Mouse (Mus musculus) heart, embryonic 12.5 days (tissue): ENCODE data around the gene Pax3. TPM values are rescaled to one million over a fixed set of nuclear protein-coding genes. Genes with fewer than 3 reads are reported as not detected.

ENCODE experiments used
- ATAC-seq: fragments of 200-750 bp; cut with Nextera tagmentation; 2 replicates; pipeline ENCODE4 v1.8.0; 2017; ENCODE audit warnings: moderate TSS enrichment, moderate library complexity; ENCODE audit not compliant: insufficient number of reproducible peaks, low FRiP score
- H3K27ac ChIP-seq: fragments of 300-500 bp; sonication (generic); 2 replicates; pipeline ENCODE4 v1.5.1; 2016; ENCODE audit warnings: mild to moderate bottlenecking, moderate library complexity; ENCODE audit not compliant: poor library complexity, severe bottlenecking
- H3K27me3 ChIP-seq: fragments of 300-500 bp; sonication (generic); replicated peaks from 2 replicates; pipeline ENCODE4 v1.6.1; 2016; ENCODE audit warnings: mild to moderate bottlenecking, moderate library complexity
- H3K36me3 ChIP-seq: fragments of 300-500 bp; sonication (generic); 2 replicates; pipeline ENCODE4 v1.6.1; 2016; ENCODE audit warnings: mild to moderate bottlenecking, moderate library complexity
- H3K4me1 ChIP-seq: fragments of 300-500 bp; sonication (generic); replicated peaks from 2 replicates; pipeline ENCODE4 v1.6.1; 2016; ENCODE audit warnings: mild to moderate bottlenecking
- H3K4me2 ChIP-seq: fragments of 300-500 bp; sonication (generic); 2 replicates; pipeline ENCODE4 v1.6.1; 2016; ENCODE audit warnings: mild to moderate bottlenecking, moderate library complexity
- H3K4me3 ChIP-seq: fragments of 300-500 bp; sonication (generic); 2 replicates; pipeline ENCODE4 v1.5.1; 2016; ENCODE audit warnings: mild to moderate bottlenecking
- H3K9ac ChIP-seq: fragments of 300-500 bp; sonication (generic); 2 replicates; pipeline ENCODE4 v1.6.1; 2016; ENCODE audit warnings: mild to moderate bottlenecking, moderate library complexity
- H3K9me3 ChIP-seq: fragments of 300-500 bp; sonication (generic); replicated peaks from 2 replicates; pipeline ENCODE4 v1.6.1; 2016; ENCODE audit warnings: mild to moderate bottlenecking, moderate library complexity
- WGBS: fragments of 180-500 bp; shearing (Covaris S2); methylation state at CpG from one replicate; pipeline ENCODE4 v1.1.7; 2016; 5-methylcytosine and 5-hydroxymethylcytosine counted together
- polyA plus RNA-seq: library from polyadenylated mRNA; unstranded; fragments of >200 nt; fragmentation: Nextera tagmentation; extraction: Ambion mirVana; gene quantifications from 2 replicates; pipeline ENCODE4 v1.2.1, GENCODE M21; 2016

Gene Pax3
- polyA plus RNA-seq, 1 experiment from 2014 or later: 0.10 TPM

- Histone ChIP-seq H3K9me3 (no peaks in the 10 kb centered on the region), H3K36me3 (no peaks in the 10 kb centered on the region), H3K27me3 (peaks cover 87% of the 10 kb centered on the region), H3K4me1 (peaks cover 13% of the 10 kb centered on the region), H3K9ac (no peak overlapping the region), H3K27ac (no peak overlapping the region), H3K4me2 (peak overlapping the region; percentile 64), H3K4me3 (peak overlapping the region; percentile 42)
- no peak for ATAC-seq
- 2% methylated on average over 21 of the region's 21 CpGs for WGBS
These were observed 659 bp upstream of the Pax3 start for GRCm38 (mm10) chr1:78197351-78198234.

GRCm38 (mm10) chr1:78195771-78196712, 892 bp downstream of the Pax3 start:
- H3K36me3 ChIP-seq: no peaks in the 10 kb centered on the region
- 1% methylated on average over 42 of the region's 42 CpGs for WGBS
- H3K4me1 ChIP-seq: peaks cover 13% of the 10 kb centered on the region
- H3K27ac ChIP-seq: no peak overlapping the region
- H3K4me3 ChIP-seq: peak overlapping the region; percentile 42
- H3K27me3 ChIP-seq: peaks cover 92% of the 10 kb centered on the region
- ATAC-seq: no peak
- H3K9me3 ChIP-seq: no peaks in the 10 kb centered on the region
- no peak overlapping the region for H3K9ac ChIP-seq
- H3K4me2 ChIP-seq: peak overlapping the region; percentile 64

- Histone ChIP-seq H3K27me3 (peaks cover 95% of the 10 kb centered on the region), H3K9me3 (no peaks in the 10 kb centered on the region), H3K4me1 (peaks cover 13% of the 10 kb centered on the region), H3K4me2 (no peak overlapping the region), H3K4me3 (no peak overlapping the region), H3K36me3 (no peaks in the 10 kb centered on the region), H3K27ac (no peak overlapping the region), H3K9ac (no peak overlapping the region)
- WGBS: 1% methylated on average over 21 of the region's 21 CpGs
- ATAC-seq: no peak
These were observed 1.8 kb downstream of the Pax3 start for GRCm38 (mm10) chr1:78195145-78195544.

GRCm38 (mm10) chr1:78194381-78195047, 2.4 kb downstream of the Pax3 start:
- H3K4me2 ChIP-seq: no peak overlapping the region
- H3K4me1 ChIP-seq: peaks cover 17% of the 10 kb centered on the region
- H3K4me3 ChIP-seq: no peak overlapping the region
- WGBS: 9% methylated on average over 6 of the region's 6 CpGs
- H3K27me3 ChIP-seq: peaks cover 96% of the 10 kb centered on the region
- H3K27ac ChIP-seq: no peak overlapping the region
- no peak overlapping the region for H3K9ac ChIP-seq
- no peaks in the 10 kb centered on the region for H3K9me3 ChIP-seq
- ATAC-seq: no peak
- H3K36me3 ChIP-seq: no peaks in the 10 kb centered on the region

GRCm38 (mm10) chr1:78193465-78193991, 3.4 kb downstream of the Pax3 start:
- no peak overlapping the region for H3K9ac ChIP-seq
- no peak overlapping the region for H3K4me2 ChIP-seq
- no peaks in the 10 kb centered on the region for H3K9me3 ChIP-seq
- no peak for ATAC-seq
- peaks cover 94% of the 10 kb centered on the region for H3K27me3 ChIP-seq
- H3K4me1 ChIP-seq: peaks cover 23% of the 10 kb centered on the region
- no peak overlapping the region for H3K27ac ChIP-seq
- H3K4me3 ChIP-seq: no peak overlapping the region
- 2% methylated on average over 20 of the region's 20 CpGs for WGBS
- no peaks in the 10 kb centered on the region for H3K36me3 ChIP-seq

- 2% methylated on average over 20 of the region's 20 CpGs for WGBS
- no peaks in the 10 kb centered on the region for H3K9me3 ChIP-seq
- no peak overlapping the region for H3K9ac ChIP-seq
- peaks cover 93% of the 10 kb centered on the region for H3K27me3 ChIP-seq
- no peak overlapping the region for H3K27ac ChIP-seq
- H3K36me3 ChIP-seq: no peaks in the 10 kb centered on the region
- no peak overlapping the region for H3K4me3 ChIP-seq
- H3K4me2 ChIP-seq: no peak overlapping the region
- H3K4me1 ChIP-seq: peaks cover 23% of the 10 kb centered on the region
- no peak for ATAC-seq
These were observed 4.0 kb downstream of the Pax3 start for GRCm38 (mm10) chr1:78192746-78193464.

GRCm38 (mm10) chr1:78192217-78192735, 4.7 kb downstream of the Pax3 start:
- Histone ChIP-seq H3K4me2 (no peak overlapping the region), H3K4me1 (peaks cover 23% of the 10 kb centered on the region), H3K36me3 (no peaks in the 10 kb centered on the region), H3K9me3 (no peaks in the 10 kb centered on the region), H3K27me3 (peaks cover 93% of the 10 kb centered on the region), H3K27ac (no peak overlapping the region), H3K9ac (no peak overlapping the region), H3K4me3 (no peak overlapping the region)
- 9% methylated on average over 19 of the region's 19 CpGs for WGBS
- no peak for ATAC-seq

GRCm38 (mm10) chr1:78191761-78192160, 5.2 kb downstream of the Pax3 start:
- Histone ChIP-seq H3K9ac (no peak overlapping the region), H3K4me2 (no peak overlapping the region), H3K27ac (no peak overlapping the region), H3K4me3 (no peak overlapping the region), H3K36me3 (no peaks in the 10 kb centered on the region), H3K9me3 (no peaks in the 10 kb centered on the region), H3K27me3 (peaks cover 93% of the 10 kb centered on the region), H3K4me1 (peaks cover 19% of the 10 kb centered on the region)
- ATAC-seq: no peak
- WGBS: 48% methylated on average over 1 of the region's 1 CpGs

- no peak for ATAC-seq
- peaks cover 89% of the 10 kb centered on the region for H3K27me3 ChIP-seq
- peaks cover 15% of the 10 kb centered on the region for H3K4me1 ChIP-seq
- no peak overlapping the region for H3K27ac ChIP-seq
- no peak overlapping the region for H3K4me2 ChIP-seq
- no peaks in the 10 kb centered on the region for H3K9me3 ChIP-seq
- whole genome bisulfite sequencing: 39% methylated on average over 1 of the region's 1 CpGs
- H3K36me3 ChIP-seq: no peaks in the 10 kb centered on the region
- no peak overlapping the region for H3K9ac ChIP-seq
- H3K4me3 ChIP-seq: no peak overlapping the region
These were observed 5.6 kb downstream of the Pax3 start for GRCm38 (mm10) chr1:78191331-78191730.
